Mouse (Mus musculus): ENCODE data around the gene Npas3. TPM values are rescaled to one million over a fixed set of nuclear protein-coding genes. Genes with fewer than 3 reads are reported as not detected.

Npas3 gene
- total RNA-seq, 2 experiments from 2014 or later: 0.05 TPM; not detected in 1

DNA sequence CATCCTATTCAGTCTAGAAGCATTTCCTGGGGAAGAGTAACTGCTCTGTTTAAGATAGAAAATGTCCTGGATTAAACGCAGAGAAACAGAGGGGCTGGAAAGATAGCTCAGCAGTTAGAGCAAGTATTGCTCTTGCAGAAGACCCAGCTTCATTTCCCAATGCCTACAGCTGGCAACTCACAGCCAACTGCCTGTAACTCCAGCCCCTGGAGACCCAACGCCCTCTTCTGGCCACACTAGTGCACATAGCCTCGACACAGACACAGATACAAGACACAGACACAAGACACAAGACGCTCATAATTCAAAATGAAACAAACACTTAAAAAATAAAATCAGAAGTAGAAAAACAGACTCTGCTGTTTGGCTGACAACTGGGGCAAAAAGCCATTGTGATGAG lies 754.0 kb downstream of the Npas3 start:
- no peak for ATAC-seq (replicated peaks; ENCODE audit: low FRiP score, low TSS enrichment, poor library complexity, severe bottlenecking)

DNA sequence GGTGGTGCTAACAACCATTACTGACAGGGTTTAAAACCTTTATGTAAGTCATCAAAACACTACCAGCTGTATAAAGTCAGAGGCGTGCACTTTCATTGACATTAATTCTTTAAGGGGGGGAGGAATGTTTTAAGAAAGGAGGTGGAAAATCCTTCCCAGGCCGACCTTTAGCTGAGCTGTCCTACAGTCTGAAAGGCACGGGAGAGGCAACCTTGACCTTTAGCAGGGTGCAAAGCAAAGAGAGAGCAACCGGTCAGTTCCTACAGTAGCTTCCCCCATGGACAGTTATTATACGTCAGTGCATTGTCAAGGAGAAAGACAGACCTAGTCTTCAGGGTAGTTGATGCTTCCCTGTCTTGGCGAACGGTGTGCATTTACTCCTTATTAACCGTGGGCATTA lies 756.1 kb downstream of the Npas3 start:
- ATAC-seq (replicated peaks; ENCODE audit: low FRiP score, low TSS enrichment, poor library complexity, severe bottlenecking): no peak

DNA sequence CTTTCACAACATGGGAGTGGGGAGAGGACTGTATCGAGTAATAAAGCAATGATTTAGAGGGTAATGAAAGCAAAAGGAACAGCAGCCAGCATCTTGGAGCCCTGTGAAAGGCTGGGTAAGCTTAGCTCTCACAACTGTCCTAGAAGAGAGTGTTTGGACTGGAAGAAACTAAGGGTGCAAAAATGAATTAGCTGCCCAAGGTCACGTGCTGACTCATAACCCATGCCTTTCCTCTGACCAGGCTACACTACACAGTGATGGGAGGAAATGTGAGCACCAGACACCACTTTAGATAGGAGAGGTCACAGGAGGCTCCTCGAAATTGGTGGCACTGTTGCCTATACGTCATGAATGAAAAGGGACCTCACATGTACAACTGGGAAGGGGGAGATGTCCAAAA lies 757.1 kb downstream of the Npas3 start:
- no peak for ATAC-seq (replicated peaks; ENCODE audit: low FRiP score, low TSS enrichment, poor library complexity, severe bottlenecking)

- no peak for ATAC-seq (replicated peaks; ENCODE audit: low FRiP score, low TSS enrichment, poor library complexity, severe bottlenecking)
These were observed 766.8 kb downstream of the Npas3 start for GRCm38 (mm10) chr12:54015304-54015703.

DNA sequence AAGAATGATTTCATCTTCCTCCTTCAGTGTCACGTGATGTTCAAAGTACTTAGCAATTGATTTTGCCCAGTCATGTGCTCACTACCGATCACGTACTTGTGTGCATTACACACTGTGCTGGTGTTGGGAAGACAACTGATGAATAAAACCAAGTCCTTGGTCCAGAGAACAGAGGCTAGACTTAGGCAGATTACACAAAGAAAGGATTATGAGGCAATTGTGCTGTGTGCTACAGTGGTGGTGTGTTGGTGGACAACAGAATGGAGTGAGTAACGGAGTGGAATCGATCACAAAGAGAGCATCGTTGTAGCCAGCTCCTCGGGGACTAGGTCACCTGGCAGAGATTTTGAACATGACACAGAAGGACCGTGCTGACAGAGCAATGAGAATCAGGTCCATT lies 769.5 kb downstream of the Npas3 start:
- no peak for ATAC-seq (replicated peaks; ENCODE audit: low FRiP score, low TSS enrichment, poor library complexity, severe bottlenecking)

- no peak for ATAC-seq (replicated peaks; ENCODE audit: low FRiP score, low TSS enrichment, poor library complexity, severe bottlenecking)
These were observed 771.5 kb downstream of the Npas3 start for GRCm38 (mm10) chr12:54019979-54020378.

- ATAC-seq (replicated peaks; ENCODE audit: low FRiP score, low TSS enrichment, poor library complexity, severe bottlenecking): no peak
These were observed 786.3 kb downstream of the Npas3 start for GRCm38 (mm10) chr12:54034666-54035346.

GRCm38 (mm10) chr12:54037602-54038001 lies 789.1 kb downstream of the Npas3 start:
- no peak for ATAC-seq (replicated peaks; ENCODE audit: low FRiP score, low TSS enrichment, poor library complexity, severe bottlenecking)

- no peak for ATAC-seq (replicated peaks; ENCODE audit: low FRiP score, low TSS enrichment, poor library complexity, severe bottlenecking)
These were observed 794.6 kb downstream of the Npas3 start for GRCm38 (mm10) chr12:54042996-54043544.

GRCm38 (mm10) chr12:54044606-54045334 lies 796.3 kb downstream of the Npas3 start:
- ATAC-seq (replicated peaks; ENCODE audit: low FRiP score, low TSS enrichment, poor library complexity, severe bottlenecking): no peak

DNA sequence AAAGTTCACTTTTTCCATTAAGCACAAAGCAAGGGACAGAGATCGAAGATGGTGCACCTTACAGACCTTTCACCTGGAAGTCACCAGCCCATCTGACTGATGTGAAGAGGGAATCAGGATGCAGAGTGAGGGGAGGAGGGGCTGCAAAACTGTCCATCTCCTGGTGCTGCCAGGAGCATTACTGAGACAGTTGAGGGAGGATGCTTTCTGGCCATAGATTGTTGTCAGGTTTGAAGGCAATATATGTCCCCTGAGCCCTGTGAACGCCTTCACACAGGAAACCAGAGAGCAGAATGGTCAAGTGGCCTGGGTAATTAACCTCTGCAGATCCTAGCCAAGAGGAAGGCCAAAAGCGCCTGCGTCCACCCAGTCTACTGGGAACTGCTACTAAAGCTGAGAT lies 796.9 kb downstream of the Npas3 start:
- ATAC-seq (replicated peaks; ENCODE audit: low FRiP score, low TSS enrichment, poor library complexity, severe bottlenecking): no peak

- no peak for ATAC-seq (replicated peaks; ENCODE audit: low FRiP score, low TSS enrichment, poor library complexity, severe bottlenecking)
These were observed 798.3 kb downstream of the Npas3 start for GRCm38 (mm10) chr12:54046824-54047223.

DNA sequence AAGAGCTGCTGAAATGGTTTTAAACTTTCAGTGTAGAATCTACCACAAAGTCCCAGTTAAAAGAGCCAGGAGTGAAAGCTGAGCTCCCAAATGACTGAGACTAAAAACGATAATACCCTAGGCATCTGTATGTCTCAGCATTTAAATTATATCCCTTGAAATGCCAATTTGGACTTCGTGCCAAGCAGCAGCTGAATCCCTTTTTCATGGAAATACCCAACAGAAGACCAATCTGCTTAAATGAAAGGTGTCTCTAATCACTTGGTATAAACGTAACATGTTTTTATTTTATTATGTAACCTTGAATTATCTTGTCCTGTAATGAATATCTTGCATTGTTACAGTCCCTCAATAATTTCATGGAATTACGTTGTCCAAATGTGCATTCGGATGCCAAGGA lies 799.6 kb downstream of the Npas3 start:
- no peak for ATAC-seq (replicated peaks; ENCODE audit: low FRiP score, low TSS enrichment, poor library complexity, severe bottlenecking)

- ATAC-seq (replicated peaks; ENCODE audit: low FRiP score, low TSS enrichment, poor library complexity, severe bottlenecking): no peak
These were observed 801.4 kb downstream of the Npas3 start for GRCm38 (mm10) chr12:54049926-54050325.

GRCm38 (mm10) chr12:54052939-54053338 lies 804.5 kb downstream of the Npas3 start:
- ATAC-seq (replicated peaks; ENCODE audit: low FRiP score, low TSS enrichment, poor library complexity, severe bottlenecking): no peak

DNA sequence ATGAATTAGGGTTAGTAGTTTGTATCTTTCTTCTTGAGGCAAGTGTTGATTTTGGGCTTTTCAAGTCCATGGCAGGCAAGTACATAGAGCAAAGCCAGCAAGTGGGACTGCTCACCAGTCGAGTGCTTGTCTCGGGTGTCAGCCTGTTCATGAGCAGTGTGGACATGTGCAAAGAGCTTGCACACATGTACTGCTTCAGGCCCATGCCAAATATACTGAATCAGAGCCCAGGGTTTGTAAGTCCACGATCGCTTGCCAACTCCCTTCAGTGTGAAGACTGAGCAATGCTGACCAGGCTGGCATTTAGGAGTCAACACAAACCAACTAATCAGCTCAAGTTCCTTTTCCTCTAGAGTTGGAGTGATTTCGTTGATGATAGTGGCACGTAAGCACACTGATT lies 805.1 kb downstream of the Npas3 start:
- ATAC-seq (replicated peaks; ENCODE audit: low FRiP score, low TSS enrichment, poor library complexity, severe bottlenecking): no peak

DNA sequence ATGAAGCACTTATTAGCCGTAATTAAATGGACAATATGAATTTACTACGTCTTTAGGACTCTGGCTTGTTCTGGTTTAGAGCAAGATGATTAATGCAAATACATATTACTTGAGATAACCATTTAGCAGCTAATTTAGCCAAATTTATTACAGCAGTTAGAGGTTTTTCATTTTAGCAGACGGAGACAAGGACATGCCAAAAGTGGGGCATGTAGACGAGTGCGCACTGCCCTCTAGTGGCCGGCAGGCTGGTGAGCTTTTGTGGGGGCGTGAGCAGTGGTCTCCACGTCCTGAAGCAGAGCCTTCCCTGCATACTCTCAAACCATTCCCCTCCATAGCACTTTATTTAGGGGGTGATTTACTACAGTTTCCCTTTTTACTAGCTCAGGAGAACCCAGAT lies 812.3 kb downstream of the Npas3 start:
- 0 out of 2 replicates have a peak, but pooled peaks have one; percentile 52 for ATAC-seq (replicated peaks; ENCODE audit: low FRiP score, low TSS enrichment, poor library complexity, severe bottlenecking)

DNA sequence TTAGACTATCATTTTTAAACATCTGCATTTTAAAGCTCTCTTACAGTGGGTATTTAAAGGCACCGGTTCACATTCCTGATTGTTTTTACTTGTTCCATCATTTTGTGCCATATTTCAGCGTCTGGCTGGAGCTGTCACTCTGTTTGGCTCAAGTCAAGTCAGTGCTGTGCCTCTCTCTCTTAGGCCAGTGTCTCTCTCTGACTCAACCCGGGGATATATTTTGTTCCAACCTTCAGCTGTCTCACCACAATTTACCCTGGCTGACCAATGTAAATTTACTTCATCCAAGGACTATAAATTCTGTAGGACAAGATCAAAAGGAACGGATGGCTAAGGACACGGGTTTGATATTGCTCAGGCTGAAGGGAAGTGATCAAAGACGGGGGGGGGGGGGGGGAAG lies 812.7 kb downstream of the Npas3 start:
- ATAC-seq (replicated peaks; ENCODE audit: low FRiP score, low TSS enrichment, poor library complexity, severe bottlenecking): no peak

GRCm38 (mm10) chr12:54064986-54065385 lies 816.5 kb downstream of the Npas3 start:
- ATAC-seq (replicated peaks; ENCODE audit: low FRiP score, low TSS enrichment, poor library complexity, severe bottlenecking): no peak

GRCm38 (mm10) chr12:54065607-54066006 lies 817.1 kb downstream of the Npas3 start:
- no peak for ATAC-seq (replicated peaks; ENCODE audit: low FRiP score, low TSS enrichment, poor library complexity, severe bottlenecking)

DNA sequence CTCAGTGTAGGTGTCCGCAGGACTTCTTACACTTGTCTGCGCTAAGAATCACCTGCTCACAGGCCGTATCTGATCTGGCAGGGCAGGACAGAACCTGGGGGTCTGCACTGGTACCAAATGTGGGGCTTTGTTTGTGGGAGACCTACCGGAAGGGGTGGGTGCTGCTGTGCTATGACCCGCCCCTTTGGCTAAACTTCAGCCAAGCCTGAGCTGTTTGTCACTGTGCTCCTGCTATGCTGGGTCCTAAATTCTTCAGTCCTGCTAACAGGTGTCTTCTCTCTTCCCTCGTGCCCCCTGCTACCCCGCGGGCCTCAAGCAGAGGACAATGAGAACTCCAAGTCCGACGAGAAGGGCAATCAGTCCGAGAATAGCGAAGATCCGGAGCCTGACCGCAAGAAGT lies 818.9 kb downstream of the Npas3 start:
- ATAC-seq (replicated peaks; ENCODE audit: low FRiP score, low TSS enrichment, poor library complexity, severe bottlenecking): no peak
